Mouse (Mus musculus): Measurements from ENCODE around the gene Ism2. TPM values are rescaled to one million over a fixed set of nuclear protein-coding genes. Genes with fewer than 3 reads are reported as not detected.
A peak's percentile ranks its signal among the peaks of the same experiment; 100 is the strongest.
"Not testable (repeated sequence)": the region's sequence is repeated elsewhere in the genome, so short reads cannot be mapped to it uniquely, and the experiment has no call there.

The Ism2 gene
- total RNA-seq, 2 experiments from 2014 or later = 0.13 TPM; not detected in 1

DNA sequence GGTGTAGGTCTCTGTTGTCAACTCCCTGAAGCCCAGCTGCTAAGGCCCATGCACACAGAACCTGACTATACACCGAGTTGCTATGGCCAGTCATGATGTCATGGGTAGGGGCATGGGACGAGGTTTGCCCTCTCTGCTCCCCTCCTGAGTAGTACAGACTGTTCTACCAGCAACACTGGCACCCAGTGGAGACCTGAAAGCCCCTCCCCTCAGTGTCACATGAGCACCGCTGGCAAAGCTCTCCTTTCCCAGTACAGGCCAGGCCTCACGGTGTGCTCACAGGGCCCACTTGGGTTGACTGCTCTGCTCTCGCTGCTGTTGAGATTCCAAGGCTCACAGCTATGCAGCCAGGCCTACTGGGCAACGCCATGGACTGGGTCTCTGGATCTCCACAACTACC lies 5.6 kb downstream of the Ism2 start:
- no peak for DNase-seq (ENCODE audit: low spot score in 2 of 2)

DNA sequence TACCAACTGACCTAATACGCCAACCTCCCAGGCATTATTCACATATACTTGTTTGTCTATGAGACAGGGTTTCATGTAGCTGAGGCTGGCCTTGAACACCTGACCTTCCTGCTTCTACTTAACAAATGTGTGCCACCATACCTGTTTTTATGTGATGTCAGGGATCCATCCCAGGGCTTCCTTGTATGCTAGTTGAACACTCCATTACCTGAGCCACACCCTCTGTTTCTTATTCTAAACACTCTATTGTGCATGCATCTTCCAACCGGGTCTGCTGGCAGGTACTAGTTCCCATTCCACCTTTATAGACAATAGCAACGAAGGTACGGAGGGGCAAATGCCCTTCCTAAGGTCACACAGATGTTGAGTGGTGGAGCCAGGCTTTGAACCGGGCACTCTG lies 10.4 kb downstream of the Ism2 start:
- DNase-seq (ENCODE audit: low spot score in 2 of 2) = no peak

DNA sequence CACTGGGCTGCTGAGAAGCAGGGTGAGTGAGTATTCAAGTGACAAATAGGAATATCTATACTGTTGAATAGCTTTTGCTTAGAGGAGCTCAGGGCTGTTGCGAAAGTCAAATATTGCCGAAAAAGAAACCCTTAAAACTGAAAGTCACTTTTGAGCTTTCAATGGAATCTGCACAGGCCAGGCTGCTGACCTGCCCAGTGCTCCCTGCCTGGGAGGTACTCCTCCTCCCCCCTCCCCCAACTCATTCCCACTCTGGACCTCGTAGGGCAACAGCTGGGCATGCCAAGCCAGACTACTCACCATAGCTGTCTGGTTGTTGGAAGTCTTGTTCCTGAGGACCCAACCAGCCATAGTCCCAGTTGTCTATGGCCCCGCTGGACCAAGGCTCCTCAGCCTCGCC lies 14.8 kb downstream of the Ism2 start:
- no peak for DNase-seq (ENCODE audit: low spot score in 2 of 2)

DNA sequence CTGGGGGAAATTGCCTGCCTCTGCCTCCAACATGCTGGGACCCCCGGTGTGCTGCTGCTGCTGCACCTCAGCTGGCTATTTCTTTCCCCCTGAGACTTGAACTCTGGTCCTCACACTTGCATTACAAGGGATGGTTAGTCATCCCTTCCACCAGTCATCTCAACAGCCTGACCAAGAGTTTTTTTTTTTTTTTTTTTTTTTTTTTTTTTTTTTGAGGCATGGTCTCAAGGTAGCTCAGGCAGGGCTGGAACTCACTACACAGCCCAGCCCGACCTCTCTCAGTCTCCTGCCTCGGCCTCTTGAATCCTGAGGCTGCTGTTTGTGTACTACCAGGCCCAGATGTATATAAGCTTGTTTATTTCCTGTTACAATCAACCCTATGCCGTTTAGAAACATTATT lies 15.2 kb downstream of the Ism2 start:
- DNase-seq (ENCODE audit: low spot score in 2 of 2) = no peak

DNA sequence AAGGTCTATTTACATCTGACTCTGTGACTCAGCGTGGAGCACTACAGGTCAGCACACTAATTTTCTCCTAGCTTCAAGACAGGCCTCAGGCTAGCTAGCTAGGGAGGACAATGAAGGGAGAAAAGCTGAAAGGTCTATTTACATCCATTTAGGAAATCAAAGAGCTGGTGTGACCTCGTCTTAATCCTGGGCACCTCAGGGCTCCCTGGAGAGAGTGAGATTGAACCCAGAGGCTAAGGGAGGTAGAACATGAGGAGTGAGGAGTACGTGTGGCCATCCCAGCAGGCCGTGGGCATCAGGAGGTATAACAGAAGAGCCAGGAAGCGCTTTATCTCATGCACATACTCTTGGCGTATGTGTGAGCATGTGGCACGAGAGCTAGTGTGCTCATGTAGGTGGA lies 15.8 kb downstream of the Ism2 start:
- no peak for DNase-seq (ENCODE audit: low spot score in 2 of 2)

DNA sequence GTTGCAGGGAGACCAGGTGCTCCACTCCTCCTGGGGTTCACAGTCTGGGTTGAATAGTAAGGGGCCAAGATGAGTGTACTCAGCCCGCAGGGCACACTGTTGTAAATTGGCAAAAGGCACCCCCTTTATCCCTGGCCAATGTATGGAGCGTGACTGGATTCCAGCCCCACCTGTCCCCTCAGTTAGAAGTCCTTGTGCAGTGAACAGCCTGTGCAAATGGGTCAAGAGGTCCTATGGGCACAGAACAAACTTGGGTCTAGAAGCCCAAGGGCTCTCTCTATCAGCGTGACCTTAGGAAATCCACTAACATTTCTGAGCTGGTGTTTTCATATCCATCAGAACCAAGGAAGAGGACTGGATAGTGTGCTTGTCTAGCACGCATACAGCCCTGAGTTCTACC lies 16.8 kb downstream of the Ism2 start:
- no peak for DNase-seq (ENCODE audit: low spot score in 2 of 2)

DNA sequence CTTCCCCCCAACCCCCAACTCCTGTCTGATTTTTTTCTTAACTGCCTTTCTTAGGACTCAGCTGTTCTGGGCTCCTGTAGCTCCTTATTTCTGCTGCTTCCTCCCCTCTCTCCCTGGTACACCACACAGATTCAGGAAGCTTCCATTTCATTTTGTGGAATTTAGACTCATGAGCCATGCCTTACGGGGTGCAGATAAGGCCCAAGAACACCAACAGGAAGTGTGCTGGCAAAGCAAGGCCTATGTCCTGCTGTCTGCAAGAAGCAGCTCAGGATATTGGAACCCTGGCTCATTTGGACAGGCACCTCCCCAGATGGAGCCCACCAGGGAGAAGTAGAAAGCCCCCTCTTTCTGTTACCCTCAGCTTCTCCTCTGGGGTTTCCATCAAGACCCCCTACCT lies 17.7 kb downstream of the Ism2 start:
- DNase-seq (ENCODE audit: low spot score in 2 of 2) = no peak

DNA sequence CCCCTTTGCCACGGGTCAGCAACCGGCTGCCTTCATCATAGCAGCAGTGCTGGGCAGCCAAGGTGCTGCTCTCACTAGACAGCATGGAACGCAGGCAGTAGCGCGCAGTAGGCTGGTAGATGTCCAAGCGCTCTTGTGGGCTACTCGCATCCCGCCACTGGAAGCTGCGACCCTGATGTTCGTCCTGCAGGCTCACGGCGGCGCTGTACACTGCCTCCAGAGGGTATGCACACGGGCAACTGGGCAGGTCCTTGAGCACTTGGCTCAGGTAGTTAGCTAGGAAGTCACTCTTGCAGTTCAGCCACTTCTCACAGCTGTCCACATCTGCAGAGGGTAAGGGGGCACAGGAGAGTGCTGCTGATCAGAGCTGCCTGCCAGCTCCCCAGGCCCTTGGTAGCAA lies 19.6 kb downstream of the Ism2 start:
- DNase-seq (ENCODE audit: low spot score in 2 of 2) = no peak

DNA sequence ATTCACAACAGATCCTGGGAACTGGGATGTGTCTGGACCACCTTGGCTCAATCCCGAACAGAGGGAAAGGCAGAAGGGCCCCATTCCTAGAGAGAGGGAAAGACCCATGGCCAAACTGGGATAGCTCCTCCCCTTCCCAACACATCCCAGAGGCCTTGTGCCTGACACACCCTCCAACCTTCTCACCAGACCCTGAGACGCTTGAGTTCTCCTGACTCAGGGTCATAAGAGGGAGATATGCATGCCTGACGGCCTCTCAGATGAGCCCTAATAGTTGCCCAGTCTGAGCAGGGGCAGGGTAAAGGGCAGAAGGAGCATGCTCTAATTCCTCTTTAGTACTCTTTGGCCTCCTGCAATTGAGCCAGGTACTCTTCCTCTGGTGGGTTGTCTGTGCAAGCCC lies 20.2 kb downstream of the Ism2 start:
- no peak for DNase-seq (ENCODE audit: low spot score in 2 of 2)

DNA sequence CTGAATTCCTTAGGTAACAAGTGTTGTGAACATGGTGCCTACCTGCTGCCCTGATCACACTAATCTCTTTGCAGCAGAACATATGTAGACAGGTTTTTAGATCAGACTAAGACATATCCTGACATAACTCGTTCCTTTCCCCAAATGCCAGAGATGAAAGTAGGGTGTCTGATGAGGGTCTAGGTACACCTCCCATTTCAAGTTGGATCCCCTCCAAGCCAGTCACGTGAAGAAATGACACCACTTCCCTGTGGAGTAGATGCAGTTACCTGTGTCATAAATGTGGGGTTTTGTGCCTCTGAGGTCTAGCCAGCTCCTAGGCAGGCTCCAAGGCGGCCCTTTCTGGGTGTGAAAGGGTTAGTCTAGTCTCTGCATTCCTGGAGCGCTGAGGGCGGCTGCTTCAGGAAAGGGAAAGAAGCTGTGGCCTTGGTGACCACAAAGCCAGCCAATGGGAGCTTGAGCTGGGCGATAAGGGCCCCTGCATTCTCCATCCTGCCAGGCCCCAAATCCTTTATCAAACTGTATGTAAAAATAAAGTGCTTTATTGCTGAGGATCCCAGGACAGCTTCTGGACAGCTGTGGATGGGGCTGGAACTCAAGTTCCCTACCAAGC lies 21.3 kb downstream of the Ism2 start:
- DNase-seq (ENCODE audit: low spot score in 2 of 2) = no peak

DNA sequence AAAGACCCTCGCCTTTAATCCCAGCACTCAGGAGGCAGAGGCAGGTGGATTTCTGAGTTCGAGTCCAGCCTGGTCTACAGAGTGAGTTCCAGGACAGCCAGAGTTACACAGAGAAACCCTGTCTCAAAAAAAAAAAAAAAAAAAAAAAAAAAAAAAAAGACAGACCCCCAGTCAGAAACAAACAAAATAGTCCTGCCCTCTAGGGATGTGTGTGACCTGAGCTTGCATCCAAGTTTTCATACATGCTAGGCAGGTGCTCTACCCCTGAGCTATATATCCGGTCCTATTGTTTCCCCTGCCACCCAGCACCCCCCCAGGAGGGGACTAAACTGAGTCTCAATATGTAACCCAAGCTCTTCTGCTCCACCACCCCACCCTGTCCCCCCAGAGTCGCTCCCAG lies 22.3 kb downstream of the Ism2 start:
- DNase-seq (ENCODE audit: low spot score in 2 of 2) = not testable (repeated sequence)

DNA sequence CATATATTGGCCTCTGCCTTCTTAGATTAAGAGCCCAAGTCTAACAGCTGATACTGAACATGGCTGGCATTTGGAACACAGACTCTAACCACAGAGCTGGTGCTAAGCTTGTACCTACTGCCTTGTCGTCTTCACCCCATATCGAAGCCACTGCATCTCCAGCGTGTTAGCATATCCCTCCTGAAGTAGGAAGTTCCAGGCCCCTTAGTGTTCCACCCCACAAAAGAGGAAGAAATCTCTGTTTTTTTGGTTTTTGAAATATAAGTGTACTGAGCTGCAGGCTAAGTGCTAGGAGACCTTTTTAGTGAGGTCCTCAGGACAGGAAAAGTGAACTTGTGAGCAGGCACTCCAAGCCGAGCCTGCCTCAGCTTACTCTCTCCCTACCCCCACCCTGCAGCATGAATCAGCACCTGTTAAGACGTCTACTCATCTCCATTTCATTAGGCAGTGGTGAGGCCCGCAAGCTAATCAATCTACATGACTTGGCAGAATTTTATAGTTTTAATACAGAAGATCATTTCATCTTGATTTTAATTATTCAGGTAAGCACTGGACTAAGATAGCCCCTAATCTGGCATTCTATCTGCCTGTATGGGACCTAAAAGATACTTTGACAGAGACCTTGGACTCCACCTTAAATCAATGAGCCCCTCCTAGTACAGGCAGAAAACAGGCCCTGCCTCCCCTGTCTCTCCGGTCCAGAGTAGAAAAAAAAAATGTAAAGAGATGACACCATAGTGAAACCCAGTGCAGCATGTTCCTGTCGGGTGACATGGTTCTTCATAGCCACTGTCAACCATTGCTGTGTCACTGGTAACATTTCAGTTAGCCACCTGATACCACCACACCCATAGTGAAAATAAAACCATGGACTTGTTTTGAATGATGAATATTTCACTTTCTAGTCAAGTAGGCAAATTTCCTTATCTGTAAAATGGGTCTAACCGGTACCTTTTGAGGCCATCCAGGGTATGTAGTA lies 24.4 kb downstream of the Ism2 start:
- DNase-seq (ENCODE audit: low spot score in 2 of 2) = no peak

DNA sequence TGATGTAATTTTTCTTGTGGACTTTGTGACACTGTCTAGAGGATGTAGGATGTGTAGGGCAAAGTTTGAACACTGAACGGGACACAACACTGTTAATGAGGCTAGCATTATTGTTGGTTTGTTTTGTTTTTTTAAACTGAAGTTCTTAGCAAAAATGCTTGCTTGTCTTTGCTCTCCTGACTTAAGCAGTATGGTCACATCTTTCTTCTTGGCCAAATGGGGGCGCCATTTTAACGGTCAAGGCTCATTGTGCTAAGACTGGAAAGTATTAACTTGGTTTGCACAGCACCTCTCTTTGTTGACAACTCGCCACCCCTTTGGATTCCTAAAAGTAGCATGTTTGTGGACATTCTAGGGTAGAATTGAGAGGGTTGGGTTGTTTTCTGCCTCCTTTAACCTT lies 31.8 kb downstream of the Ism2 start:
- DNase-seq (ENCODE audit: low spot score in 2 of 2) = no peak

DNA sequence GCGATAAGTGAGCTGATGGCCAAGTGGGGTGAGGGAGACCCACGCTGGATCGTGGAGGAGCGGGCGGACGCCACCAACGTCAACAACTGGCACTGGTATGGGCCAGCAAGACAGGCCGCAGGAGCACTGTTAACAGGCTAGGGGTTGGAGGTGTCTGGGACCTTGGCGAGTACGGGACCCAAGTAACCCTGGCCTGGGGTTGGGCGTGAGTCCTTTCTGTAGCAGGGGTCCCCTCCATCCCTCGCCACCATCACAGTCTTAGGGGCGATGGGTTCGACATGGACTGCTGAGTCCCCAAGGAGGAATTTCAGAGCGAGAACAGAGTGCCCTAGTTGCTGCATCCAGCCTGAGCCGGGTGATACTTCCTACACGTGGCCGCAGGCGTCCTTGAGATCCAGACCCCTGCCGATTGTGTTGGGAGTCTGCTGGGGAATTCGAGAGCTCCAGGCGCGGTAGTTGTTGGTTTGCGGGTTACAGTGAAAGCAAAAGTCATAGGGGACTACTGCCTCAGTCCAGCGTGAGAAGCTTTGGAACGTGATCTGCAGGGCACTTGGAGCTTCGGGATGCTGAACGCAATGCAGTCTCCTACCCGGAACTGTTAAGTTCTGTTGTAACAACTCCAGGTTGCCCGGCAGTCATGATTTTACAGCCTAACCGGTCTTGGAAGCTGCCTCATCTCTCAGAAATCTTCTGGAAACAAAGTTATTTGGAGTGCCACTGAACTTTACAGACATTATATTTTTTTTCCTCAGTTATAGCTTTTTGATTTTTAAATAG lies 32.5 kb downstream of the Ism2 start:
- DNase-seq (ENCODE audit: low spot score in 2 of 2) = peak in 1 of 2 experiments; percentile 36

DNA sequence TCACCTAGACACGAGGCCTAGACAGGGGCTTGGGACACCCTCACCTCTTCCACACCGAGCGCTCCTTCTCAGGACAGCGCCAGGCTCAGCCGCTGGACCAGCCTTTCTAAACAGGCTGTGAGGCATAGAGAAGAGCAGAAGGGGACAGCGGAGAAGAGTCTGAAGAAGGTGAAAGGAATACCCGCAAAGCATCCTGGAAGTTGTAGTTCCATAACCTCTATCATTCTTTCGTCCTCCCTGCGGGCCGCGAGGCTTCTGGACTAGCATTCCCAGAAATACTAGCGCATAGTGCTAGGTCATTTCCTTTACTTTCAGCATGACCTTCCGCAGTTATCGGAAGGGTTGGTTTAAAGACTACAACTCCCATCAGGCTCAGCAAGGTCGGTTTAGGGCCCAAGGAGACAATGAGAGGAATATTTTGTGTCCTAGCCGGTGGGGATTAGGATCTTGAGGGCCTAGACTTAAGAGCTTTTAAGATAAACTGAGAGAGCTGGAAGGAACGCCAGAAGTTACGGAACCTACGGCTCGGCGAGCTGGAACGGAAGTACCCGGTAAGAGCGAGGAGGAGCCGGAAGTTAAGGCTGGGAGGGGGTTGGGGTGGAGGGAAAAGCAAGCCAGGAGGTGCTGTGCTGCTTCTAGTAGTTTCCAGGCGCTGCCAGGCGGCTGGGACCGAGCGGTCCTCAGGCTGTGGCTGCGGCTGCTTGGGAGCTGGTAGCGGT lies 33.2 kb downstream of the Ism2 start, which contains the start of the genes Vipas39 and Ahsa1:
Vipas39 (minus strand) TSS at position 149 of the 719 bp plus-strand sequence.
Ahsa1 (plus strand) TSS at position 372 of the 719 bp plus-strand sequence.
- peak; percentile 70 to 79 for DNase-seq (ENCODE audit: low spot score in 2 of 2)

DNA sequence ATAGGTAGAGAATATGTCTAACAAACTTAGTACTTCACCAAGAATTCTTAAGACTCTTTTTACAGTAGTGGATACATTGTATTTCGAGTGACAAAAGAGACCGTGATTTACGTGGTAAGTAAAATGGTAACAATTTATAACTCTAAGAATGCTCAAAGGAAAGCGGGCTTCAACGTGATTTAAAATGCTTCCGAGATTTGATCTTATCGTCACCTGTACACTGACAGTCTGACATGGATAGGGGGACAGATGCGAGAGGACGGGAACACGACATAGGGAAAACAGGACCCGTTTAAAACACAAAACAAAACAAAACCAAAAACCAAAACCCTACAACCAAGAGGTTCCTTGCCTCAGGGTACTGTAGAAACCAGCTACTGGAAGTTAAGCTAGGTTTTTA lies 34.1 kb downstream of the Ism2 start:
- no peak for DNase-seq (ENCODE audit: low spot score in 2 of 2)

DNA sequence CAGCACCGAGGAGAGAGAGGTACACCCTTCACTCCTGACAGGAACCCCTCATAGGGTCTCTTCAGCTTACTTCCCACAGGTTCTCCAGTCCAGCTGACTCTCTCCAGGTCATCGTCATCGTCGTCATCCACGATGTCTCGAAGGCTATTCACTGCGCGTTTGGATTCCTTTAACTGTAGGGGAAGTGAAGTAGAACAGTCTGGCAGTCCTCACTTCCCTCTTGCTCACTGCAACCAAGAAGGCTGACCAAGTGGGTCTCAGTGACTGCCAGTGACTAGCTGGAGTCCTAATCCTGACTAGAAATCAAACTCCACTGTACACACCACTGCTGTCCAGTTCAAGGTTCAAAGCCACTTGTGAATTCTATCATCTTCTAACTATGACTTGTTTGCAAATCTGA lies 38.9 kb downstream of the Ism2 start:
- no peak for DNase-seq (ENCODE audit: low spot score in 2 of 2)

DNA sequence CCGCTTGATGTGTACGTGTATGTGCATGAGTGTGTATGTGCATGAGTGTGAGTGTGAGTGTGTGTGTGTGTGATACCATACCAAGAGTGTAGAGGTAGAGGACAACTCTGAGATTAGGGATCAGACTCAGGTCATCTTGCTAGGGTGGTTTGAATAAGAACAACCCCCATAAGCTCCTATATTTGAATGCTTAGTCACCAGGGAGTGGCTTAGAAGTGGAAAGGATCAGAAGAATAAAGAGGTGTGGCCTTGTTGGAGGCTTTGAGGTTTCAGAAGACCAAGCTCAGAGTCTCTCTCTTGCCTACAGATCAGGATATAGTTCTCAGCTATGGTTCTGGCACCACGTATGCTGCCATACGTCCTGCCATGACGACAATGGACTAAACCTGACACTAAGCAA lies 42.9 kb downstream of the Ism2 start:
- DNase-seq (ENCODE audit: low spot score in 2 of 2) = no peak

DNA sequence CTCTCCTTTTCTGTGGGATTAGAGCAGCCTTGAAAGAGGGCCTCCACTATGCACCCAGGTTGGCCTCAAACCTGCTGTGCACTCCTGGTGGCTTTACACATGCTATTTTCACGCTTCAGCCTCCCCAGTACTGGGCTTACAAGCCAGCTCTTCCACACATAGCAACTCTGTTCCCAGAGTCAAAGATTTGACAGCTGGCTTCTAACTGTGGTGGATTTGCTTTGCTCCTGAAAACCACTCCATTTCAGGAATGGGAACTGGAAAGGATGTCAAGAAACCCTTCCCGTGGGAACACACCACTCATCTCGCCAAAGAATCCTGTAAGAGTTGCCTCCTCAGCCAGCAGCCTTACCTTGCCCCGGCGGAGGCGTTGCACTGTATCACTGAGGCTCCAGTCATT lies 45.6 kb downstream of the Ism2 start:
- DNase-seq (ENCODE audit: low spot score in 2 of 2) = no peak

DNA sequence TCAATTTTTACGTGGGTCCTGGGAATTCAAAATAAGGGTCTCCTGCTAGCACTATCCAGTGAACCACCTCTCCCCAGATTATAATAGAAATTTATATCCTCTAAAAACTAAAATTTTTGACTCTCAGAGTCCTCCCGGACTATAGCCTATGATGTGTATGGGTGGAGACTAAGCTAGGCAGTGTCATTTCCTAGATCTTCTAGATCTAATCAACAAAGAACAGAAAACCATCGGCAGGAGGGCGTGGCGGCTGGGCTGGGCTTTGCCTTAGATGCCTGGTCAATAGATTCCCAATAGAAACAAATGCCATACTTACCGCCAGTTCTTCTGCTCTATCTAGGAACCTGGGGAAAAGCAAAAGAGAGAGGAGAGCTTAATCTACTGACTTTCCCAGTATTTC lies 49.3 kb downstream of the Ism2 start:
- DNase-seq (ENCODE audit: low spot score in 2 of 2) = no peak

DNA sequence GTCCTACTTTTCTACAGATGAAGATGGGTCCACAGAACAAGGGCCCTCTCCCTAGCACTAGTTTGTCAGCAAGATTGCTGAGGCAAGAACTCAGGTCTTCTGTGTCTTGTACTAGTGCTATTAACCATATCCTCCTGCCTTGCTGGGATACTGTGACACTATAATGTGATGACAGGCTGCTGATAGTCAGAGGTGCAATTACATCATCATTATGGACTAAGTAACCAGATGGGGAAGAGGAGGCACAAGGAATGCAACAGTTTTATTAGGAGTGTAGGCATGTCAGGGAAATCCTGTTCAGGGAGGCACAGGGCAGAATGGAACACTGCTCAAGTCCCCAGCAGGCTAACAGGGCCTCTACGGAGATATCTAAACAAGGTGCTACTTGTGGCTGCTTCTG lies 60.9 kb downstream of the Ism2 start, which contains the start of gene Noxred1:
Noxred1 (minus strand) TSS at position 101 of the 400 bp plus-strand sequence.
- DNase-seq (ENCODE audit: low spot score in 2 of 2) = no peak
